15 mouse cellular contexts compared by ENCODE assay signal in the genomic region with DNA sequence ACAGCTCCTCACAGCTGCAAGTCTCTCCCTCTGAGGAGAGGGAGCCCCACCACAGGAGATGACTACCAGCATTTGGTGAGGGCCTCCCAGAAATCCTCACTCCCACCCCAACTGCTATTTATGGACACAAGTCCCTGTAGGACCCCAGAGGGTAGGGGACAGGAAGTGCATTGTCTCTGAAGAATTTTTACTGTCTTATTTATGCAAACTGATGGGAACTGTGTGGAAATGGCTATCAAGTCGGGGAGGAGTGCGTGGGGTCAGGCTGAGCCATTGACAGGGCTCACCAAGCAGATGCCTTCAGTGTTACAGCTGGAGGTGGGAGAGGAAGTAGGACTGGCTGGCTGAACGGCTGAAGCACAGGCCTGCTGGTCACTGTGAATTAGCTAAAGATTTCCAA. TPM values are rescaled to one million over a fixed set of nuclear protein-coding genes. Genes with fewer than 3 reads are reported as not detected.
DNase-seq lines count a peak whose midpoint lies in the region; ATAC-seq and TF ChIP-seq lines count a peak whose summit lies in the region.
"Had no signal": no experiment of that assay in that cellular context is flagged by ENCODE, and none has a peak within 500 bp of the region (broad histone marks: within the 10 kb centered on the region; RNA-seq: fewer than 3 reads in every experiment).

No protein-coding gene starts in this region.

- 36% methylated on average over 3 of the region's 3 CpGs for WGBS in heart, embryonic 14.5 days
- WGBS in lung, embryonic 14.5 days: 32% methylated on average over 3 of the region's 3 CpGs
- WGBS in intestine, embryonic 16.5 days: 37% methylated on average over 3 of the region's 3 CpGs

- no peak overlapping the region; the same call in 1 of the 2 replicates for H3K9ac ChIP-seq in heart, embryonic 14.5 days (ENCODE audit: low read length)
- H3K9ac ChIP-seq in lung, embryonic 14.5 days: no peak overlapping the region
- no peak overlapping the region for H3K9ac ChIP-seq in intestine, embryonic 16.5 days (ENCODE audit: low read depth, low read length)
- H3K9ac ChIP-seq: midbrain, embryonic 13.5 days had no signal

- no peak overlapping the region for H3K4me3 ChIP-seq in heart, embryonic 14.5 days (ENCODE audit: control insufficient read depth in 1 of 2, insufficient read depth in 1 of 2, low read depth in 1 of 2, low read length in 2 of 2)
- H3K4me3 ChIP-seq in lung, embryonic 14.5 days (ENCODE audit: low read depth, low read length): no peak overlapping the region
- H3K4me3 ChIP-seq in intestine, embryonic 16.5 days (ENCODE audit: low read length): no peak overlapping the region
- H3K4me3 ChIP-seq: midbrain, embryonic 13.5 days had no signal

- DNase-seq in heart, postnatal 25 days (ENCODE audit: low spot score): no peak
- peak; percentile 34 for DNase-seq in lung, embryonic 14.5 days
- no peak for DNase-seq in lung, postnatal 4 days
- peak; percentile 71 for DNase-seq in kidney, postnatal 14 days
- DNase-seq in gastrocnemius, adult 8-10 months (ENCODE audit: low spot score in 2 of 2): no peak
- DNase-seq in spleen, adult 12 weeks (ENCODE audit: low spot score): no peak
- DNase-seq: adrenal gland, postnatal 10 days; cerebellum, adult 9-11 months; layer of hippocampus, adult 9-11 months; right cerebral cortex, postnatal 14 days had no signal

- peaks cover 9% of the 10 kb centered on the region; the same call in 1 of the 2 replicates for H3K36me3 ChIP-seq in heart, embryonic 14.5 days (ENCODE audit: control insufficient read depth, insufficient read depth, low read length)
- H3K36me3 ChIP-seq in lung, embryonic 14.5 days (ENCODE audit: insufficient read depth): peaks cover 24% of the 10 kb centered on the region
- no peaks in the 10 kb centered on the region for H3K36me3 ChIP-seq in intestine, embryonic 16.5 days (ENCODE audit: control insufficient read depth, insufficient read depth, low read length)

- TF ChIP-seq CTCF in lung, embryonic 14.5 days (IDR thresholded peaks at IDR 0.05; ENCODE audit: low read depth): no peak

- intact Hi-C loops in heart, postnatal 25 days (cut with DNase I): no loop called here

- H3K27ac ChIP-seq in heart, embryonic 14.5 days (replicated peaks in 1 of 2; ENCODE audit: control insufficient read depth in 1 of 2, insufficient read depth in 1 of 2, low read depth in 2 of 2, low read length in 2 of 2): peak overlapping the region; percentile 17 to 71; a peak in 3 of 4 replicates
- peak overlapping the region; percentile 54 for H3K27ac ChIP-seq in lung, embryonic 14.5 days (ENCODE audit: low read depth)
- 0 out of 2 replicates have a peak overlapping the region, but pooled peaks have one; percentile 30 for H3K27ac ChIP-seq in intestine, embryonic 16.5 days (ENCODE audit: low read length)
- H3K27ac ChIP-seq: hindbrain, postnatal 0 days; midbrain, embryonic 13.5 days had no signal

- no peaks in the 10 kb centered on the region for H3K27me3 ChIP-seq in heart, embryonic 14.5 days (ENCODE audit: control insufficient read depth, insufficient read depth, low read length)
- H3K27me3 ChIP-seq in lung, embryonic 14.5 days (ENCODE audit: insufficient read depth, low read length): no peaks in the 10 kb centered on the region
- H3K27me3 ChIP-seq in intestine, embryonic 16.5 days (replicated peaks; ENCODE audit: control insufficient read depth, insufficient read depth, low read length): no peaks in the 10 kb centered on the region
- H3K27me3 ChIP-seq: midbrain, embryonic 13.5 days had no signal

- peaks cover 12 to 28% of the 10 kb centered on the region in 2 experiments for H3K4me1 ChIP-seq in heart, embryonic 14.5 days (ENCODE audit: control insufficient read depth in 2 of 2, insufficient read depth in 2 of 2, low read length in 2 of 2)
- H3K4me1 ChIP-seq in lung, embryonic 14.5 days (ENCODE audit: insufficient read depth): no peaks in the 10 kb centered on the region
- peaks cover 4% of the 10 kb centered on the region; the same call in 1 of the 2 replicates for H3K4me1 ChIP-seq in intestine, embryonic 16.5 days (ENCODE audit: control insufficient read depth, insufficient read depth, low read length)
- H3K4me1 ChIP-seq: midbrain, embryonic 13.5 days had no signal

- no peak for ATAC-seq in heart, embryonic 14.5 days (ENCODE audit: insufficient number of reproducible peaks, insufficient read depth, low FRiP score, low read depth)
- ATAC-seq in lung, embryonic 14.5 days (ENCODE audit: insufficient read depth): peak; percentile 36; the same call in 1 of the 2 replicates
- no peak for ATAC-seq in intestine, embryonic 16.5 days
- ATAC-seq: hindbrain, postnatal 0 days; midbrain, embryonic 13.5 days had no signal

- H3K4me2 ChIP-seq in heart, embryonic 14.5 days (ENCODE audit: low read length): no peak overlapping the region
- H3K4me2 ChIP-seq in lung, embryonic 14.5 days: no peak overlapping the region
- no peak overlapping the region for H3K4me2 ChIP-seq in intestine, embryonic 16.5 days (ENCODE audit: low read depth, low read length)
- H3K4me2 ChIP-seq: midbrain, embryonic 13.5 days had no signal

- H3K9me3 ChIP-seq in heart, embryonic 14.5 days (ENCODE audit: control insufficient read depth, low read length): no peaks in the 10 kb centered on the region
- no peaks in the 10 kb centered on the region for H3K9me3 ChIP-seq in lung, embryonic 14.5 days (ENCODE audit: low read depth, low read length)
- no peaks in the 10 kb centered on the region for H3K9me3 ChIP-seq in intestine, embryonic 16.5 days (ENCODE audit: control insufficient read depth, low read length)
- H3K9me3 ChIP-seq: G1E; midbrain, embryonic 13.5 days had no signal

RNA-seq across cellular contexts. Expression of a gene that starts 11.9 kb away (rescaled TPM):
- polyA plus RNA-seq in heart, embryonic 14.5 days (2014; fragmentation: Nextera tagmentation; extraction: Ambion mirVana): 33.8 and 37.0 TPM in 2 replicates
- total RNA-seq in heart, postnatal 25 days (2021): 1 to 10 TPM; 4.7 TPM
- polyA plus RNA-seq in lung, embryonic 14.5 days (2014; fragmentation: Nextera tagmentation; extraction: Ambion mirVana): 81.4 and 90.1 TPM in 2 replicates
- 44.7 and 53.0 TPM in 2 replicates for polyA plus RNA-seq in intestine, embryonic 16.5 days (2015; fragmentation: Nextera tagmentation; extraction: Ambion mirVana)
- 1 to 10 TPM in 3 of 4 experiments, under 1 TPM in 1; 0.41 to 1.2 (median 1.0) TPM for total RNA-seq in gastrocnemius, adult 8-10 months (2022)
- total RNA-seq: G1E had no signal
- polyA plus RNA-seq: G1E had no signal

RNA-seq across cellular contexts. Expression of a gene that starts 38.9 kb away (rescaled TPM):
- polyA plus RNA-seq in heart, embryonic 14.5 days (2014; fragmentation: Nextera tagmentation; extraction: Ambion mirVana): 154 and 164 TPM in 2 replicates
- 10 to 100 TPM; 91.2 to 95.6 TPM for total RNA-seq in heart, postnatal 25 days (2021)
- polyA plus RNA-seq in lung, embryonic 14.5 days (2014; fragmentation: Nextera tagmentation; extraction: Ambion mirVana): 180 and 181 TPM in 2 replicates
- 164 and 171 TPM in 2 replicates for polyA plus RNA-seq in intestine, embryonic 16.5 days (2015; fragmentation: Nextera tagmentation; extraction: Ambion mirVana)
- 100 to 1,000 TPM in 2 of 4 experiments, 10 to 100 TPM in 2; 89.9 to 104 (median 96.5) TPM for total RNA-seq in gastrocnemius, adult 8-10 months (2022)

RNA-seq across cellular contexts. Expression of a gene that starts 54.0 kb away (rescaled TPM):
- polyA plus RNA-seq in heart, embryonic 14.5 days (2014; fragmentation: Nextera tagmentation; extraction: Ambion mirVana): 63.1 and 63.5 TPM in 2 replicates
- 10 to 100 TPM; 36.9 to 37.9 TPM for total RNA-seq in heart, postnatal 25 days (2021)
- polyA plus RNA-seq in lung, embryonic 14.5 days (2014; fragmentation: Nextera tagmentation; extraction: Ambion mirVana): 92.2 and 94.0 TPM in 2 replicates
- 64.9 and 69.1 TPM in 2 replicates for polyA plus RNA-seq in intestine, embryonic 16.5 days (2015; fragmentation: Nextera tagmentation; extraction: Ambion mirVana)
- total RNA-seq in gastrocnemius, adult 8-10 months (2022): 10 to 100 TPM; 26.7 to 33.4 (median 29.2) TPM

RNA-seq across cellular contexts. Expression of a gene that starts 57.3 kb away (rescaled TPM):
- 52.8 and 59.4 TPM in 2 replicates for polyA plus RNA-seq in heart, embryonic 14.5 days (2014; fragmentation: Nextera tagmentation; extraction: Ambion mirVana)
- 10 to 100 TPM; 78.5 to 84.7 TPM for total RNA-seq in heart, postnatal 25 days (2021)
- 48.4 and 52.7 TPM in 2 replicates for polyA plus RNA-seq in lung, embryonic 14.5 days (2014; fragmentation: Nextera tagmentation; extraction: Ambion mirVana)
- 85.9 and 88.1 TPM in 2 replicates for polyA plus RNA-seq in intestine, embryonic 16.5 days (2015; fragmentation: Nextera tagmentation; extraction: Ambion mirVana)
- 100 to 1,000 TPM in 1 of 4 experiments, 10 to 100 TPM in 3; 66.2 to 113 (median 91.9) TPM for total RNA-seq in gastrocnemius, adult 8-10 months (2022)

Comparison
In these comparisons a context has a peak if more than half of its experiments do, and no peak if none do; other contexts are left out.
1. DNase-seq: peak in lung, embryonic 14.5 days (single experiment) and kidney, postnatal 14 days (single experiment); none in heart, postnatal 25 days (single experiment), lung, postnatal 4 days (0 of 2), gastrocnemius, adult 8-10 months (0 of 2) and spleen, adult 12 weeks (single experiment).
2. Peak in every context shown above with its lines, with median percentiles within 50 percentile points of each other: H3K27ac ChIP-seq.